Mouse (Mus musculus) hindbrain, embryonic 13.5 days (tissue): Measurements from ENCODE around the gene Rhox2h. TPM values are rescaled to one million over a fixed set of nuclear protein-coding genes. Genes with fewer than 3 reads are reported as not detected.
"Not testable (repeated sequence)": the region's sequence is repeated elsewhere in the genome, so short reads cannot be mapped to it uniquely, and the experiment has no call there.

Experiments
- ATAC-seq: fragments of 200-750 bp; cut with Nextera tagmentation; 2 replicates; pipeline ENCODE4 v1.8.0; 2017; ENCODE audit warnings: moderate TSS enrichment; ENCODE audit not compliant: low FRiP score
- H3K27ac ChIP-seq: fragments of 300-500 bp; sonication (generic); 2 replicates; pipeline ENCODE4 v1.5.1; 2015; ENCODE audit warnings: inconsistent platforms, mild to moderate bottlenecking, moderate library complexity
- H3K27me3 ChIP-seq: fragments of 300-500 bp; sonication (generic); 2 replicates; pipeline ENCODE4 v1.6.1; 2015; ENCODE audit warnings: mild to moderate bottlenecking, inconsistent platforms
- H3K36me3 ChIP-seq: fragments of 300-500 bp; sonication (generic); 2 replicates; pipeline ENCODE4 v1.6.1; 2015; ENCODE audit warnings: mild to moderate bottlenecking, inconsistent platforms
- H3K4me1 ChIP-seq: fragments of 300-500 bp; sonication (generic); replicated peaks from 2 replicates; pipeline ENCODE4 v1.6.1; 2015; ENCODE audit warnings: inconsistent platforms
- H3K4me2 ChIP-seq: fragments of 300-500 bp; sonication (generic); 2 replicates; pipeline ENCODE4 v1.6.1; 2015; ENCODE audit warnings: inconsistent platforms, mild to moderate bottlenecking, moderate library complexity
- H3K4me3 ChIP-seq: fragments of 300-500 bp; sonication (generic); 2 replicates; pipeline ENCODE4 v1.5.1; 2015; ENCODE audit warnings: mild to moderate bottlenecking, inconsistent platforms
- H3K9ac ChIP-seq: fragments of 300-500 bp; sonication (generic); 2 replicates; pipeline ENCODE4 v1.6.1; 2015; ENCODE audit warnings: mild to moderate bottlenecking, inconsistent platforms
- H3K9me3 ChIP-seq: fragments of 300-500 bp; sonication (generic); 2 replicates; pipeline ENCODE4 v1.6.1; 2016; ENCODE audit warnings: inconsistent platforms
- WGBS: fragments of 180-500 bp; shearing (Covaris S2); methylation state at CpG from one replicate; pipeline ENCODE4 v1.1.7; 2015; 5-methylcytosine and 5-hydroxymethylcytosine counted together
- polyA plus RNA-seq: library from polyadenylated mRNA; unstranded; fragments of >200 nt; fragmentation: Nextera tagmentation; extraction: Ambion mirVana; gene quantifications from 2 replicates; pipeline ENCODE4 v1.2.1, GENCODE M21; 2015

Rhox2h gene
- polyA plus RNA-seq, result not detected in 2 replicates

GRCm38 (mm10) chrX:37673177-37673576, at the start of gene Rhox2h:
TSS of gene Rhox2h (minus strand) at chrX:37673277.
- not testable (repeated sequence) for ATAC-seq, H3K36me3 ChIP-seq, H3K9me3 ChIP-seq, H3K27ac ChIP-seq, H3K9ac ChIP-seq, H3K27me3 ChIP-seq, H3K4me1 ChIP-seq, H3K4me2 ChIP-seq, H3K4me3 ChIP-seq
- 88% methylated on average over 8 of the region's 8 CpGs for WGBS

- ATAC-seq, result no peak
- Histone ChIP-seq H3K36me3 (no peaks in the 10 kb centered on the region), H3K27me3 (no peaks in the 10 kb centered on the region), H3K4me1 (no peaks in the 10 kb centered on the region), H3K27ac (no peak overlapping the region), H3K4me3 (no peak overlapping the region), H3K9ac (no peak overlapping the region), H3K9me3 (no peaks in the 10 kb centered on the region), H3K4me2 (no peak overlapping the region)
- WGBS, result 77% methylated on average over 3 of the region's 3 CpGs
These were observed 28.8 kb upstream of the Rhox2h start for GRCm38 (mm10) chrX:37701821-37702387.

DNA sequence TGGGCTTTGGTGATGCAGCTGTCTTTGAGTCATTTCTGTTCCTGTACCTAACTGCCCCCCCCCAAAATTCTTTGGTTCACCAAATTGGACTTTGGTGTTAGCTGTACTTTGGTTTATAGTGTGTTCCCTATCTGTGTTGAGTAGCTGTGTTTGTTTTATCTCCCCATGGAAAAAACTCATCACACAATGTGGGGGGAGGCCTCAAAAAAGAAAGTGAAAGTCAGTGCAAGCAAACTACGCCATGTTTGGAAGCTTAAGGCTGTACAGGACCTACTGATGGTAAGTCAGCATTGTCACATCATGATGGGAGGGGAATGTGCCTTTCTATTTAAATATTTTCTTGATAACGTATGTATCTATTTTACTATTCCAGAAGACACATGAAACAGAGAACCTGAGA, 19.2 kb upstream of the Rhox2h start:
- H3K4me2 ChIP-seq, result no peak overlapping the region
- no peaks in the 10 kb centered on the region for H3K9me3 ChIP-seq
- no peak for ATAC-seq
- H3K36me3 ChIP-seq, result no peaks in the 10 kb centered on the region
- H3K4me3 ChIP-seq, result no peak overlapping the region
- no peak overlapping the region for H3K27ac ChIP-seq
- no peaks in the 10 kb centered on the region for H3K4me1 ChIP-seq
- no peaks in the 10 kb centered on the region for H3K27me3 ChIP-seq
- H3K9ac ChIP-seq, result no peak overlapping the region
- WGBS, result 92% methylated on average over 2 of the region's 2 CpGs

- Histone ChIP-seq H3K27ac (no peak overlapping the region), H3K4me1 (no peaks in the 10 kb centered on the region), H3K9ac (no peak overlapping the region), H3K36me3 (no peaks in the 10 kb centered on the region), H3K9me3 (no peaks in the 10 kb centered on the region), H3K4me3 (no peak overlapping the region), H3K27me3 (no peaks in the 10 kb centered on the region), H3K4me2 (no peak overlapping the region)
- ATAC-seq, result no peak
- WGBS, result 92% methylated on average over 24 of the region's 24 CpGs
These were observed 10.1 kb upstream of the Rhox2h start for GRCm38 (mm10) chrX:37683031-37683715.

- not testable (repeated sequence) for H3K27me3 ChIP-seq, H3K9ac ChIP-seq, H3K4me3 ChIP-seq, H3K4me2 ChIP-seq, H3K4me1 ChIP-seq, H3K27ac ChIP-seq, H3K9me3 ChIP-seq, ATAC-seq, H3K36me3 ChIP-seq
- 92% methylated on average over 1 of the region's 3 CpGs for whole genome bisulfite sequencing
These were observed 4.4 kb downstream of the Rhox2h start, which contains the start of gene Rhox3h for GRCm38 (mm10) chrX:37668664-37669063. TSS of gene Rhox3h (minus strand) at chrX:37668764.

DNA sequence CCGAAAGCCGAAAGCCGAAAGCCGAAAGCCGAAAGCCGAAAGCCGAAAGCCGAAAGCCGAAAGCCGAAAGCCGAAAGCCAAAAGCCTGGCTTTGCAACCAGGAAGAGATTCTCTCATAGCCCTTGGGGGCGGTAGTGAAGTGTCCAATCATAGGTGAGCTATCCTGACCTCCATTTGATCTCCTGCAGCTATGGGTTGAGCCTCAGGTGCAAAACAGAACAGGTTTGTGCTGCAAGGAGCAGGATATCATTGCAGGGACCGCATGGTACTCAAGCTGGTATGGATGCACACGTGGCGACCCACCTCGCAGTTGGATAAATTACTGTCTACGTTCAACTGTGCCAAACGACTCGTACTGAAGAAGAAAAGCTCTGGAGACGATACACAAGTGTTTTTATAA, 21.9 kb downstream of the Rhox2h start, which contains the start of gene Rhox4g:
Gene Rhox4g (minus strand): TSS at position 101 of the 400 bp plus-strand sequence.
- H3K9ac ChIP-seq, H3K36me3 ChIP-seq, H3K4me3 ChIP-seq, H3K4me2 ChIP-seq, H3K27ac ChIP-seq, H3K9me3 ChIP-seq, H3K4me1 ChIP-seq, ATAC-seq, H3K27me3 ChIP-seq: not testable (repeated sequence)
- 93% methylated on average over 18 of the region's 20 CpGs for WGBS

DNA sequence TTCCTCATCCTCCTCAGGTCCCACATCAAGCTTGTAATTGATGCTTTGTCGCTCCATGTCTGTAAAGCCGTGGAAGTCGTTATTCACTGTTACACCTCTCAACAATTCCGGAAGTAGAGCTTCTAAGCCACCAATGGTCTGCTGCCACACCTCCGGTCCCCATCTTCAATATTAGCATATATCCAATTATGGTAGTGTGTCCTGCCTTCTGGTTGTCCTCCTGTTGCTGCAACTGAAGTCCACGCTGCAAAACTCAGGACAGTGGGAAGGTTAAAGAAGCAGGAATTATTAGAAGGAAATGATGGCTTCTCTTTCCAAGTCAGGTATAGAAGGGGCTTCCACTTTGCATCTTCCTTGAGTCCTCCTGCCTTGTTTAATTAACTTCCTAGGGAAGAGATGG, 29.7 kb downstream of the Rhox2h start, which contains the start of gene Rhox2g:
Gene Rhox2g (minus strand): TSS at position 101 of the 400 bp plus-strand sequence.
- H3K27me3 ChIP-seq, H3K4me1 ChIP-seq, H3K4me3 ChIP-seq, ATAC-seq, H3K9me3 ChIP-seq, H3K9ac ChIP-seq, H3K36me3 ChIP-seq, H3K4me2 ChIP-seq, H3K27ac ChIP-seq: not testable (repeated sequence)
- 91% methylated on average over 6 of the region's 6 CpGs for WGBS

DNA sequence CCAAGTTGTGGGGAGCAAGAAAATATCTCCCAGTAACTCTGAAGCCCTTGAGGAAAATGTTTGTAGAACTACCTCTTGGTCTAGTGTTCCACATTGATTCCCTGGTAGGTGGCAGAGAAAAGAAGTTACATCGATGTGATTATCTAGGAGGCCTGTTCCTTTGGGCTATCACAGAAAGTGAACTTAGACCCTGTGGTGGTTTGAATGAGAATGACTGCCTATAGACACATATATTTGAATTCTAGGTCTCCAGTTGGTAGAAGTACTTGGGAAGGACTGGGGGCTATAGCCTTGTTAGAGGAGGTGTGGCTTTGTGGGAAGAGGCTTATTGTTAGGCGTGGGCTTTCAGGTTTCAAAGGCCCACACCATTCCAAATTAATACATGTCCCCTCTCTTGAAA, 44.6 kb downstream of the Rhox2h start, which contains the start of gene Rhox3g:
Gene Rhox3g (minus strand): TSS at position 101 of the 400 bp plus-strand sequence.
- 90% methylated on average over 2 of the region's 2 CpGs for WGBS
- not testable (repeated sequence) for H3K27ac ChIP-seq

More for the DNA sequence above, 44.6 kb downstream of the Rhox2h start, which contains the start of gene Rhox3g:
- not testable (repeated sequence) for H3K36me3 ChIP-seq, H3K4me3 ChIP-seq, H3K4me1 ChIP-seq, H3K4me2 ChIP-seq, H3K27me3 ChIP-seq, ATAC-seq, H3K9me3 ChIP-seq, H3K9ac ChIP-seq

Other genes with a start within 250 kb of the Rhox2h start
- not detected in 2 replicates for gene Rhox4b, start 240.8 kb downstream of the Rhox2h start, polyA plus RNA-seq
- gene Rhox2c, start 219.6 kb downstream of the Rhox2h start, polyA plus RNA-seq, result 0.94 TPM in 1 of 2 replicates, not detected in the other
- not detected in 2 replicates for gene Rhox3c, start 214.7 kb downstream of the Rhox2h start, polyA plus RNA-seq
- not detected in 2 replicates for gene Rhox4c, start 192.9 kb downstream of the Rhox2h start, polyA plus RNA-seq
- gene Rhox2d, start 179.8 kb downstream of the Rhox2h start, polyA plus RNA-seq, result not detected in 2 replicates
- not detected in 2 replicates for gene Rhox4d, start 158.9 kb downstream of the Rhox2h start, polyA plus RNA-seq
- not detected in 2 replicates for gene Rhox2e, start 142.8 kb downstream of the Rhox2h start, polyA plus RNA-seq
- gene Rhox3e, start 131.3 kb downstream of the Rhox2h start, polyA plus RNA-seq, result not detected in 2 replicates
- gene Rhox4e, start 115.9 kb downstream of the Rhox2h start, polyA plus RNA-seq, result not detected in 2 replicates
- gene Rhox2f, start 101.9 kb downstream of the Rhox2h start, polyA plus RNA-seq, result not detected in 2 replicates
- gene Rhox3f, start 92.3 kb downstream of the Rhox2h start, polyA plus RNA-seq, result not detected in 2 replicates
- gene Rhox4f, start 65.6 kb downstream of the Rhox2h start, polyA plus RNA-seq, result not detected in 2 replicates
- gene Rhox3g, start 44.7 kb downstream of the Rhox2h start, polyA plus RNA-seq, result not detected in 2 replicates
- gene Rhox2g, start 29.8 kb downstream of the Rhox2h start, polyA plus RNA-seq, result not detected in 2 replicates
- not detected in 2 replicates for gene Rhox4g, start 21.9 kb downstream of the Rhox2h start, polyA plus RNA-seq
- not detected in 2 replicates for gene Rhox3h, start 4.5 kb downstream of the Rhox2h start, polyA plus RNA-seq
- gene Rhox5, start 131.6 kb upstream of the Rhox2h start, polyA plus RNA-seq, result 0.36 TPM in 1 of 2 replicates, not detected in the other
- gene Rhox6, start 153.6 kb upstream of the Rhox2h start, polyA plus RNA-seq, result not detected in 2 replicates
- not detected in 2 replicates for gene Rhox7a, start 158.4 kb upstream of the Rhox2h start, polyA plus RNA-seq
- not detected in 2 replicates for gene Rhox8, start 205.7 kb upstream of the Rhox2h start, polyA plus RNA-seq
- not detected in 2 replicates for gene Rhox7b, start 224.0 kb upstream of the Rhox2h start, polyA plus RNA-seq
- gene Rhox9, start 228.5 kb upstream of the Rhox2h start, polyA plus RNA-seq, result not detected in 2 replicates